Mouse (Mus musculus) testis, adult 2 months (tissue): ENCODE measurements at regions not wholly inside any gene's neighbourhood (a gene's known extent, or its start where the extent isn't known, plus 50 kb on each side); places are given as distances from the start of the nearest gene placed in this dataset.

Source experiments
- CTCF ChIP-seq: fragments of 200-500 bp; IDR thresholded peaks from 2 replicates; pipeline ENCODE4 v1.5.1; 2012; ENCODE audit warnings: low read depth, mild to moderate bottlenecking, inconsistent platforms, low read length, moderate library complexity; ENCODE audit not compliant: control insufficient read depth, insufficient read depth, insufficient replicate concordance
- POLR2A ChIP-seq: fragments of 200-500 bp; IDR thresholded peaks from 2 replicates; pipeline ENCODE4 v1.6.1; 2012; ENCODE audit warnings: low read depth, mild to moderate bottlenecking, inconsistent platforms, low read length, moderate library complexity; ENCODE audit not compliant: control insufficient read depth

DNA sequence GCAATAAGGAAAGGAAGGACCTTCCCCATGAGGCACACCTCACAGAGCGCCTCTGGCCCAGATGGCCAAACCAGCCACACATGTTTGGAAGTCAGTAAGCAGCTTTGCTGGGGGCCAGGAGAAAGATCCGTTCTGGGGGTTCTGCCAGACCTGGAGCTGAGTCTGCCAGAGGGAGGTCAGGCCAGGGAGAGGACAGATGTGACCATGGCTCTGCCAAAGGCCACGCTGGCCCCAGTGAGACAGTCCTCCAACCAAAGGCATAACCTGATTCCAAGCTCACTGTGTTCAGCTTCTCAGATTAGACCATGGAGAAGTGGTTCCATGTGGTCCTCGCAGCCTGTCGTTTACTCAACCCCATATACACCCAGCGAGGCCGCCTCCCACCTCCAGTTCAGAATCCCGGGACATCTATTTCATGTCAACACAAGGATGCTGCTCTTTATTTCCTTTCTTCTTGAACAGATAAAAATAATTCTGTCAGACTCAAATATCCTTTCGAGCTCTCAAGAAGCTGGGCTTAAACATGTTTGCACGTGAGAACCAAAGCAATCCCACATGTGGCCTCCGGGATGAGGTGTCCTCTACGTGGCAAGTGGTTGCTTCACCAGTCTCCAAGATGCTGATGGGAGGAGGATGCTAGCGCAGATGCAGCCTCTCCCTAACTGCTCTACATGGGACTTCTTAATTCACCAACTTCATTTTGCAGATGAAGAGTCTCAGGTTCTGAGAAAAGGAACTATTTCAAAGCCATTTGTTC, 130.1 kb upstream of the Usp24 start:
- TF ChIP-seq CTCF (no peak), POLR2A (no peak)
